Mouse (Mus musculus): ENCODE measurements around the gene Vamp4. TPM values are rescaled to one million over a fixed set of nuclear protein-coding genes. Genes with fewer than 3 reads are reported as not detected.

The Vamp4 gene
- total and polyA plus RNA-seq, 3 experiments, result 9.6 to 17.1 TPM; not detected in 1

GRCm38 (mm10) chr1:162597379-162598102 lies 27.2 kb downstream of the Vamp4 start (continued):
- TF ChIP-seq MXI1 (IDR thresholded peaks at IDR 0.05; ENCODE audit: low read depth, low read length), result no peak

- DNase-seq (ENCODE audit: low read depth, low spot score), result no peak
- TF ChIP-seq NRF1 (IDR thresholded peaks at IDR 0.05; ENCODE audit: insufficient read depth, low read depth, low read length, poor library complexity, severe bottlenecking), result no peak
- TF ChIP-seq POLR2A (IDR thresholded peaks at IDR 0.05; ENCODE audit: control insufficient read depth in 1 of 2, insufficient read depth in 1 of 2, low read depth in 1 of 2, low read length in 2 of 2, poor library complexity in 1 of 2), result no peak
- no peak for TF ChIP-seq HCFC1 (IDR thresholded peaks at IDR 0.05; ENCODE audit: low read depth, low read length)
- no peak for TF ChIP-seq GATA1 (IDR thresholded peaks at IDR 0.05; ENCODE audit: low read depth, low read length)
- Histone ChIP-seq H3K4me1 (ENCODE audit: control insufficient read depth in 1 of 2, insufficient read depth in 2 of 2, low read length in 2 of 2) (no peaks in the 10 kb centered on the region), H3K4me3 (ENCODE audit: control insufficient read depth in 1 of 2, insufficient read depth in 1 of 2, low read depth in 2 of 2, low read length in 2 of 2) (no peak overlapping the region), H3K27ac (ENCODE audit: control insufficient read depth, low read depth, low read length) (no peak overlapping the region), H3K27me3 (ENCODE audit: control insufficient read depth in 1 of 2, insufficient read depth in 2 of 2, low read length in 2 of 2) (no peaks in the 10 kb centered on the region), H3K9me3 (replicated peaks; ENCODE audit: insufficient read depth, low read length) (no peaks in the 10 kb centered on the region), H3K36me3 (ENCODE audit: control insufficient read depth in 1 of 2, insufficient read depth in 2 of 2, low read length in 2 of 2) (no peaks in the 10 kb centered on the region), H3K9ac (ENCODE audit: control insufficient read depth, low read depth, low read length, poor library complexity, severe bottlenecking) (no peak overlapping the region), H3K79me2 (ENCODE audit: control insufficient read depth, insufficient read depth, low read length, poor library complexity) (no peaks in the 10 kb centered on the region)
Observed at GRCm38 (mm10) chr1:162599617-162600016, 29.3 kb downstream of the Vamp4 start.

GRCm38 (mm10) chr1:162601288-162601687 lies 31.0 kb downstream of the Vamp4 start:
- no peak for TF ChIP-seq KAT2A (conservative IDR thresholded peaks at IDR 0.05; ENCODE audit: low read depth, low read length)
- TF ChIP-seq ETS1 (IDR thresholded peaks at IDR 0.05; ENCODE audit: low read depth, low read length), result no peak
- no peak for TF ChIP-seq NRF1 (IDR thresholded peaks at IDR 0.05; ENCODE audit: insufficient read depth, low read depth, low read length, poor library complexity, severe bottlenecking)
- TF ChIP-seq UBTF (IDR thresholded peaks at IDR 0.05; ENCODE audit: borderline replicate concordance, insufficient read depth, low read depth, low read length), result no peak
- no peak for TF ChIP-seq TBP (IDR thresholded peaks at IDR 0.05; ENCODE audit: low read depth, low read length)
- TF ChIP-seq POLR2AphosphoS5 (IDR thresholded peaks at IDR 0.05; ENCODE audit: borderline replicate concordance, low read depth, low read length), result no peak
- TF ChIP-seq MAX (IDR thresholded peaks at IDR 0.05; ENCODE audit: low read length), result no peak
- no peak for TF ChIP-seq USF2 (IDR thresholded peaks at IDR 0.05; ENCODE audit: borderline replicate concordance in 1 of 2, insufficient read depth in 1 of 2, low read depth in 1 of 2, low read length in 2 of 2)
- no peak for TF ChIP-seq CHD1 (IDR thresholded peaks at IDR 0.05; ENCODE audit: low read depth, low read length)
- TF ChIP-seq ZC3H11A (IDR thresholded peaks at IDR 0.05; ENCODE audit: low read depth, low read length), result no peak
- TF ChIP-seq EP300 (IDR thresholded peaks at IDR 0.05; ENCODE audit: low read depth in 1 of 2, low read length in 2 of 2), result no peak
- no peaks in the 10 kb centered on the region for H3K36me3 ChIP-seq (ENCODE audit: control insufficient read depth in 1 of 2, insufficient read depth in 2 of 2, low read length in 2 of 2)
- no peaks in the 10 kb centered on the region for H3K9me3 ChIP-seq (replicated peaks; ENCODE audit: insufficient read depth, low read length)
- H3K4me1 ChIP-seq (ENCODE audit: control insufficient read depth in 1 of 2, insufficient read depth in 2 of 2, low read length in 2 of 2), result no peaks in the 10 kb centered on the region
- H3K79me2 ChIP-seq (ENCODE audit: control insufficient read depth, insufficient read depth, low read length, poor library complexity), result no peaks in the 10 kb centered on the region
- no peaks in the 10 kb centered on the region for H3K27me3 ChIP-seq (ENCODE audit: control insufficient read depth in 1 of 2, insufficient read depth in 2 of 2, low read length in 2 of 2)
- DNase-seq (ENCODE audit: low read depth, low spot score), result no peak
- H3K9ac ChIP-seq (ENCODE audit: control insufficient read depth, low read depth, low read length, poor library complexity, severe bottlenecking), result no peak overlapping the region
- no peak overlapping the region for H3K27ac ChIP-seq (ENCODE audit: control insufficient read depth, low read depth, low read length)
- no peak overlapping the region for H3K4me3 ChIP-seq (ENCODE audit: control insufficient read depth in 1 of 2, insufficient read depth in 1 of 2, low read depth in 2 of 2, low read length in 2 of 2)

Measured in MEL (cell line).